Mouse (Mus musculus): Measurements from ENCODE around the gene Dynll1.
"Not testable (repeated sequence)": the region's sequence is repeated elsewhere in the genome, so short reads cannot be mapped to it uniquely, and the experiment has no call there.

Gene Dynll1

DNA sequence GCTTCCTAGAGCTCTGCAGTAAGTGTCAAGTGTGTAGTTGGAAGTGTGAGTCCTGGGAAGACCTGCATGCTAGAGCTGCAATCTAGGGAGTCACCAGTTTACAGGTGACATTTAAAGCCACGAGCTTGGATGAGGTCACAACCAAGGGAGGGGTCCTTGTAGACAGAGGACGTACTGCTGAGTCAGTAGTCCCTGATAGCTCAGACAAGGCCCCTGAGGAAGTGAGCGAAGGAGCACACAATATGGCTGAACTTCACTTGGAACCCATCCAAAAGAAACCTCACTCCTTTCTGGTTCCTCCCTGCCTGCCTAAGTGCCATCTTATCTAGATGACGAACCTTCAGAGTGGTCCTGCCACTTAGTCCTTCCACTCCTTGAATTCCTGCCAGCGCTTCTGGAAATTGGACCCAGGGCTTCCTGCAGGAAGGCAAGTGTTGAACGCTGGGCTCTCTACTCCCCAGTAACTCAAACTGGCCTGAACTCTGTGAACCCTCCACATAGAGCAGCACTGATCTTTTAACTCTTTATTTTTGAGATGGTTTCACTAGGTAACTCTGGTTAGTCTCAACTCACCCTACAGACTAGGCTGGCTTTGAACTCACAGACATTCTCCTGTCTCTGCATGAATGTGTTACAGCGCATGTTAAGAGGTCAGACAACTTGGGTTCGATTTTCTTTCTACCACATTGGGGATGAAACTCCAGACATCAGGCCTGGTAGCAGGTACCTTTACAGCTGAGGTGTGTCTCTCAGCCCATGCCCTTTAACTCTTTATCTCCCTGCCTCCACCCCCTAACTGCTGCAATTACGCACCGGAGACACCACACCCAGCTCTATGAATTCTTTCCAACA lies 12.2 kb upstream of the Dynll1 start:
- DNase-seq (ENCODE audit: low spot score in 2 of 2): no peak

DNA sequence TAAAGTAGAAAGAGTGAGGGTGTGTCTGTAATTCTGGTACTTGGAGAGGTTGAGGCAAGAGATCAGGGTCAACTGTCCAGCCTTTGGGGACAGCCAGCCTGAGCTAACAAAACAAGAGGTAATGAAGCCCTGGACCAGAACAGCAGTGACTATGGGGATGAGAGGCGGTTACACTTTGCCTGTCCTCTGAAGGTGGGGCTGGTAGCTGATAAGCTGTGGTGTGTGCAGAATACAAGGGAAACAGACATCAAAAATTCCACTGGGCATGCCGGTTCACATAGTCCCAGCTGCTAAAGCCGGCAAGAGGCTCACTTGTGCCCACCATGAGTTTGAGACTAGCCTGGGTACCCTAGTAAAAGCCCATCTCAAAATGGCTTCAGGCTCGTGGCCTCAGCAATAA lies 11.6 kb upstream of the Dynll1 start:
- DNase-seq (ENCODE audit: low spot score in 2 of 2): no peak

DNA sequence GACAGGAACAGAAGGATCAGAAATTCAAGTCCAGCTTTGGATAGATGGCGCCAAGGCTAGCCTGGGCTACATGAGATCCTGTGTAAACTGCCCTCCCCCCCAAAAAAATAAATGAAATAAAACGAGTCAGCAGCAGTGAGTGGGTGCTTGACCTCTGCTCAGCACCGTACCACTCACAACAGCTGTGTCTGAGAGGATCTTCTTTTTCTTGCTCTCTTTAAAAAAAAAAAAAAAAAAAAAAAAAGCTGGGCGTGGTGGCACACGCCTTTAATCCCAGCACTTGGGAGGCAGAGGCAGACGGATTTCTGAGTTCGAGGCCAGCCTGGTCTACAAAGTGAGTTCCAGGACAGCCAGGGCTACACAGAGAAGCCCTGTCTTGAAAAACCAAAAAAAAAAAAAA lies 1.4 kb upstream of the Dynll1 start:
- DNase-seq (ENCODE audit: low spot score in 2 of 2): not testable (repeated sequence)

DNA sequence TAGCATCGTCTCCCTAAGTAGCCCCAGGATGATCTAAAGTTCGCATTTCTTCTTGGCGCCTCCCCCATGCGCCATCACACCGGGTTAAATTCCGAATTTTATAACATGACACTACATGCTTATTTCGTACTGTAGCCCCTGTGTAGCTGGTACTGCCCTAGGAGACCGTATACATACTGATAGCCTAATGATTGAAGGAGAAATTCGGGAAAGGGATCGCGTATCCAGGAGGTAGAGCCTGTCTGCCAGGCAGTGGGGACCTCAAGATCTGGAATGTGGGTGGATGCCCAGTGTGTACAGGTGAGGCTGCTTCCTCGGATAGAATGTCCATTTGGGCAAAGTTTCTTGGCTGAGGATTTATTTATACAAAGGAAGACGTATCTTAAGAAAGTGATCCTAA lies 816 bp upstream of the Dynll1 start:
- DNase-seq (ENCODE audit: low spot score in 2 of 2): no peak

DNA sequence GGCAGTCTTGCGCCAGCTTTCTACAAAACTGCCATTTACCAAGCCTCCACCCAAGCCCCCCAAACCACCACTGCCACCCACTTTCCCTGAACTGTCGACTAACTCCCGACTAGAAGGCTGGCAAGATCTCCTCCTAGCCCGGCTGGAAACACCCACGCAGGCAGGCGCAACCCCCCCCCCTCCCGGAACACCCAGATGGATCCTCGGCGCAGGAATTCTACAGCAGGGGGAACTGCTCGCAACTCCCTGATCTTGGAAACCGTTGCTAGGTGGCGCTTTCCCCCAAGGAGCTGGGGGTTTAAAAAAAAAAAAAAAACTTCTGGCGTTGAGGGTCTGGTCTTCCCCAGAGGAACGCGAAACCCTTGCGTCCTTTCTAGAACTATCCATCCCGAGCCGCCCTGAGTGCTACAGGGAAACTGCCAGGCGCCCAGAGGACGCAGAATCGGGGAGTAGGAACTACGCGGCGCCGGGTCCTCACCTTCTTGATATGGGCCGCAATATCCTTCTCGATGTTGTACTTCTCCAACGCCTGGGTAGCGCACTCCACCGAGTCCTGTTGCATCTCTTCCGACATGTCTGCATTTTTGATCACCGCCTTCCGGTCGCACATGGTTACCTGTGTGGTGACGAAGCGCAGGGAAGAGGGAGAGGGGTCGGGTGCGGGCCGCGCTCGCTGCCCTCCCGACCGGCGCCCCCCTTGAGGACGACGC lies 609 bp downstream of the Dynll1 start:
- DNase-seq (ENCODE audit: low spot score in 2 of 2): peak; percentile 86

DNA sequence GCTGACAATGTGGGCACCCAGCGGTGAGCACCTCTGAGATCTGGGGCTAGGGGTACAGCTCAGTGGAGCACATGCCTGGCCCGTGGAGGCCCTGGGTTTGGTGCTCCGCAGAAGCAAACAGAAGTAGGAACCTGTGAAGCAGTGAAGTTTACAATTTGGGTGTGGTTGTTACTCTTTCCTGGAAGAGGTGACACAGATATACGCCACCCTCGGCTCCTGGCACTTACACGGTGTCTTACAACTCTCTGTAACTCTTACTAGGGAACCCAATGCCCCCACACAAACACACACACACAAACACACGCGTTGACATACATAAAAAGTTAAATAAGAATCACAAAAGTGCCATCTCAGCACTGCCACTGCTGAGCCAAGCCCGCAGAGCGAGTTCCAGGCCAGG lies 4.5 kb downstream of the Dynll1 start:
- no peak for DNase-seq (ENCODE audit: low spot score in 2 of 2)

DNA sequence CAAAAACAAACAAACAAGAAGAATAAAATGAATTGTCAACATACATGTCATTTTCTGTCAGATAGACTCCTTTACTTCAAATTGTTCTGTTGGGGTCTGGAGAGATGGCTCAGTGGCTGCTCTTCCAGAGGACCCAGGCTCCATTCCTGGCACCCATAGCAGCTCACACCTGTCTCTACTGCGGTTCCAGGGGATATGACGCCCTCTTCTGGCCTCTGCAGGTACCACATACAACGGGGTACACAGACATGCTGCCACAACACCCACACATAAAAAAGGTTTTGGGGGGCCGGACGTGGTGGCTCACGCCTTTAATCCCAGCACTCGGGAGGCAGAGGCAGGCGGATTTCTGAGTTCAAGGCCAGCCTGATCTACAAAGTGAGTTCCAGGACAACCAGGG lies 6.6 kb downstream of the Dynll1 start:
- DNase-seq (ENCODE audit: low spot score in 2 of 2): no peak

DNA sequence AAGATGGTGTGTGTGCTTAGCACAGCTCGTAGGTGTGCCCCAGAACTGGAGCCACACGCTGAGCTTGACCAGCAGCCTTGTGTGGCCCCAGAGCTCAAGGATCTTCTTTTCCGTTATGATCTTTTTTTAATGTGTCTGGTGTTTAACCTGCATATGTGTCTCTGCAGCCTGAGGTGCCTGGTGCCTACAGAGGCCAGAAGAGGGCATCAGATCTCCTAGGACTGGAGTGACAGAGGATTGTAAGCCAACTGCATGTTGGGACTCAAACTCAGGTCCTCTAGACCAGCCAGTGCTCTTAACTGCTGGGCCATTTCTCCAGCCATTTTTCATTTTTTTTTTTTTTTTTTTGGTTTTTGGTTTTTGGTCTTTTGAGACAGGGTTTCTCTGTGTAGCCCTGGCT lies 16.1 kb downstream of the Dynll1 start:
- no peak for DNase-seq (ENCODE audit: low spot score in 2 of 2)

DNA sequence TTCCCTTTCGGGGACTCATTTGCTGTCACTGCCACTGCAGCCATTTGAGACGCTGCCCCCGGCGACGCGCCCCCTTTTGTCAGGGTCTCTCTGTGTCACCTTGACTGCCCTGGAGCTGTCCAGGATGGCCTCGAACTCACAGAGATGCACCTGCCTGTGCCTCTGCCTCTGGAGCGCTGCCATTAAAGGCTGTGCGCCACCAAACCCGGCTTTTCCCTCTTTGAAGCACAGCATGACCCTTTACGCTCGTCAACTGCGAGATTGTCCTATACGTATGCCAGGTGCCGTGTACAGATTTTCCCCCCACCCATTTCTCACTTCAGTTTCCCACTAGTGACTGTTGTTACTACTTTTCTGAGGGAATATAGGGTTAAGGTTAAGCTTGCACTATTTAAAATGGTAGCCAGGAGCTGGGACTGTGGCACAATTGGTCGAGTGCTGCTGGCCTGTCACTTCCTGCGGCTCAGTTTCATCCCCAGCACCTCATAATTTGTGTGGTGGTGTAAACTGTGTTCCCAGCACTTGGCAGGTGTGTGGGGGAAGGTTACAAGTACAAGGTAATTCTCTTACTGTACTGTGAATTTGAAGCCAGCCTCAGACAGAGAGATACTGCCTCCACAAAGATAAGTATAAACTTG lies 20.6 kb downstream of the Dynll1 start:
- DNase-seq (ENCODE audit: low spot score in 2 of 2): peak; percentile 42 to 55

DNA sequence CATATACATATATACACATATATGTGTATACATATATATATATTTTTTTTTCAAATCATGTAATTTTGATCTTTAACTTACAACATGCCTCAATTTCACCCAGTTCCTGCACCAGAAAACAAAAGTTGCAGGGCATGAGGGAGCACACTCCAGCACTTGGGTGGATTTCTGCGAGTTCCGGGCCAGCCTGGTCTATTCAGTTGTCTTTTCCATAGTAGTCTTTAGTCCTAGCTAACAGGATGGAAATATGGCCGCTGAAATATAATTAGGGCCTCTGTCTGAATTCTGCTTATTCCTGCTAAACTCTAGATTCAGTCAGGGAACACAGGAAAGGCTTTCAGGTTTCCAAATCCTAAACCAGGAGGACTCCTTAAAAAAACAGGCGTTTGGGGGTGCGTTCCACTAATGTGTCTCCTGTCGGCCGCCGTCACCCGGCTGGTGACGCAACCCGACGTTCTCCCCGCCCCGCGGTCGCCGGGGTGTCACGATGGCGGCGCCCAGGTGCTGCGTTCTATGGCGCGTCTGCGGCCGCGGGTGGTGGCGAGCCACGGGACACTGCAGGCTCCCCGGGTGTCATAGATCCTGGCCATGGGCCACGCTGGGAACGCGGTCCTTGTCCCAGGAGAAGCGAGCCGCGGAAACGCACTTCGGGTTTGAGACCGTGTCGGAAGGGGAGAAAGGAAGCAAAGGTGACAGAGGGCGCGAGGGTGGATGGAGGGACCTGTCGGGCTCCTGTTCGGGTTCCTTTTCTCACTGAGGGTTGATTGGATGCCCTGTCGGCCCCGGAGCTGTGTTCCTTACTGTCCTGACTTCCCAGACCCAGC lies 21.4 kb downstream of the Dynll1 start, which contains the start of gene Coq5:
Gene Coq5, plus strand, starts transcription at position 441 of the 824 bp plus-strand sequence.
- DNase-seq (ENCODE audit: low spot score in 2 of 2): peak; percentile 92 to 94

DNA sequence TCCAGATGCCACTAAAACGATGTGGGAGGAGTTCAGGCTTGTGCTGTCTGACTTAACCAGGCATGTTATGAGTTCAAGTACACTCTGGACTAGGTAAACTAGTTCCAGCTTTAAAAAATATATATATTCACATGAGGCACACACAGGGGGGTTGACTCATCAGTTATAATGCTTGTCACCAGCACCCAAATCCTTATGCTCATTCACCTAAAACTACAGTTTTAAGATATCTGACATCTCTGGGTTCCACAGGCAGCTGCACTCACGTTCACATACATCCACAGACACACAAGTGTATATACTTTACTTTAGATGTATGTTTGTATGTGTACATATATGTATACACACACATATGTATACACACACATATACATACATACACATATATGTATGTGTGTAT lies 22.0 kb downstream of the Dynll1 start:
- no peak for DNase-seq (ENCODE audit: low spot score in 2 of 2)

DNA sequence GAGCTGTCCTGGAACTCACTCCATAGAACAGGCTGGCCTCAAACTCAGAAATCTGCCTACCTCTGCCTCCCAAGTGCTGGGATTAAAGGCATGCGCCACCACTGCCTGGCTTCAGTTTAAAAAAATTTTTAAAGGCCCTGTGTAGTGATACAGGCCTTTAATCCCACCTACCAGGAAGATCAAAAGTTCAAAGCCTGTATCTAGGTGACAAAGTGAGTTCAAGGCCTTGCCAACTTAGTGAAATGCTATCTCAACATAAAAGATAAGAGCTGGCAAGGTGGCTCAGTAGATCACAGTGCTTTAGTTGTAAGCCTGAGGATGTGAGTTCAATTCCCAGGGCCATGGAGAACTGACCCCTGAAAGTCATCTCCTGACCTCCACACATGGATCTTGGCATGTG lies 22.7 kb downstream of the Dynll1 start:
- no peak for DNase-seq (ENCODE audit: low spot score in 2 of 2)

DNA sequence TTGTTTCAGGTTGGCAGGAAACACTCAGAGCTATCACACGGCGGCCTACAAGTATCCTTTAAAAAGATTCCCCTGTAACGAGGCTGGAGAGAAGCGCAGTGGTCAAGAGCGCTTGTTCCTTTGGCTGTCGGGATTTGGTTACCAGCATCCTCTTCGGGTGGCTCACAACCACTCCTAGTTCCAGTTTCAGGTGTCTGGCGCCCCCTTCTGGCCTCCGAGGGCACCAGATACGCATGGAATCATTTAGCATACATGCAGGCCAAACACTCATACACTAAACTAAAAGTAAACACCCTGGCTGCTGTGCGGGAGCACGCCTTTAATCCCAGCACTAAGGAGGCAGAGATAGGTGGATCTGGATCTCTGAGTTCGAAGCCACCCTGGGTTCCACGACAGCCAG lies 24.8 kb downstream of the Dynll1 start:
- DNase-seq (ENCODE audit: low spot score in 2 of 2): no peak

DNA sequence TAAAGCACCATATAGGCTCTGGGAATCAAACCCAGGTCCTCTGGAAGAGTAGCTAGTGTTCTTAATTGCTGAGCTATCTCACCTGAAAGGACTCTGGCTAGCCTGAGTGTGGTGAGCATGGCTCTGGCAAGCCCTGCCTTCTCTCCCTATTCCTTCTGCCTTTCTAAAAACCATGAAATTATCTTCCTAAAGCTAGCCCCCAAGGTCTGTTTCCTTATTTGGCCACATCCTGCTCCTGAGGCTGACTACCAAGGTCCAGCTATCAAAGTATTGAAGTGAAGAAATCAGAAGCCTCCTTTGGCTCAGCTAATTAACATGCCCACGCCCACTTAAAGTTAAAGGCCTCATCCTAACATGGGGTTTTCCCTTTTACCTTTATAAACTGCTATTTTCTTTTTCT lies 26.0 kb downstream of the Dynll1 start:
- DNase-seq (ENCODE audit: low spot score in 2 of 2): no peak

DNA sequence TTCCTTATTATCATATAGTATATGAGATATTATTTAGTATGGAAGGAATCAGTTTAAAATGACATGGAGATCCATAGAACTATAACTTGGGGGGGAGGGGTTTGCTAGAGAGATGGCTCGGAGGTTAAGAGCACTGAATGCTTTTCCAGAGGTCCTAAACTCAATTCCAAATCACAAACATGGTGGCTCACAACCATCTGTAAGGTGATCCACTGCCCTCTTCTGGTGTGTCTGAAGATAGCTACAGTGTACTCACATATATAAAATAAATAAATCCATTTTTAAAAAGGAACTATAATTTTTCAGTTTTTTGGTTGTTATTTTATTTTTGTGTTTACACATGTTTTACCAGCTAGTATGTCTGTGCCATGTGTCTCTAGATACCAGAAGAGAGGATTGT lies 26.4 kb downstream of the Dynll1 start:
- no peak for DNase-seq (ENCODE audit: low spot score in 2 of 2)

DNA sequence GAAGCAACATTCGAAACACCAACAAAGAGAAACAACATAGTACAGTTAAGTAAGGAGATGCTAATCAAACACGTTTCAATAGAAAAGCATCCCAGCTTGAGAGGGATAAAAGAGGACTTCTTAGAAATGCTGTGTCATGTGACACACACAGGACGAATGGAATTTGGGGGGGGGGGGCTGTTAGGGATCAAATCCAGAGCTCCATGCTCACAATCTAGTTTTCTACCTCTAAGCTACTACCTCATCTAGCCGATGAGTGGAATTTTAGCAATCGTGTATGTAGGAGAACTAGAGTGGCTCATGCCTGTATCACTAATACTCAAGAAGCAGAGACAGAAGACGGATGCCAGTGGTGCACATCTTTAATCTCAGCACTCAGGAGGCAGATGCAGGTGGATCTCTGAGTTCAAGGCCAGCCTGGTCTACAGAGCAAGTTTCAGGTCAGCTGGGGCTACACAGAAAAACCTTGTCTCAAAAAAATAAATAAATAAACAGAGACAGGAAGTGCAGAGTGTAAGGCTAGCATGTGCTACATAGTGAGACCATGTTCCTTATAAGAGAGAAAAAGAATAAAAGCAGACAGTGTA lies 27.2 kb downstream of the Dynll1 start:
- no peak for DNase-seq (ENCODE audit: low spot score in 2 of 2)

DNA sequence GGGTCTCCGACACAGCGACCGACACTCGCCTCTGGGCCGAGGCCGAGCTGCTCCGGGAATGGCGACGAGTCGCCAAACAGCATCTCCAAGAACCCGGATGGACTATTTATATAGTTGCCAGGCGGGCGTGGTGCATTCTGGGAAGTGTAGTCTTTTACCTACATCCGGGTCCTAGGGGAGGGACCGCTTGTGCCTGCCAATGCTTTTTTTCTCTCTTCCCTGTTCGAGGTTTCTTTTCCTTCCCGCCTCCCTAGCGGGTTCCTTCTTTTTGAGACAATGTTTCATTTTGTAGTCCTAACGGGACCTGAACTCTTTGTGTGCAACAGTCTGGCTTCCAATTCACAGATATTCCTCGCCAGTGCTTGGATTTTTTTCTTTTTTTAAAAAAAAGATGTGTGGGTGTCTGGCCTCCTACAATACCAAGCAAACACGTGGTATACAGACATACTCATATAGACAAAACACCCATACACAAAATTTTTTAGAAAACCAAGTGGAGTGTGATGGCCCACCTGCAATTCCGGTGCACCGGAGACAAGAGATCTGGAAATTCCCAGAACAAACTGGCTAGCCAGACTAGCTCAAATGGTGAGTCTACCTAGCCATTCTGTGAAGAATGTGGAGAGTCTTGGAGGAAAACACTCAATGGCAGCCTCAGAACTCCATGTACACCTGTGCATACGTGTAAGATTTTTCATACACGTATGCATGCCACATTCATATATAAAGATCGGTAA lies 27.8 kb downstream of the Dynll1 start, which contains the start of gene Rnf10:
Gene Rnf10, minus strand, starts transcription at position 87 of the 737 bp plus-strand sequence.
- peak; percentile 98 for DNase-seq (ENCODE audit: low spot score in 2 of 2)

DNA sequence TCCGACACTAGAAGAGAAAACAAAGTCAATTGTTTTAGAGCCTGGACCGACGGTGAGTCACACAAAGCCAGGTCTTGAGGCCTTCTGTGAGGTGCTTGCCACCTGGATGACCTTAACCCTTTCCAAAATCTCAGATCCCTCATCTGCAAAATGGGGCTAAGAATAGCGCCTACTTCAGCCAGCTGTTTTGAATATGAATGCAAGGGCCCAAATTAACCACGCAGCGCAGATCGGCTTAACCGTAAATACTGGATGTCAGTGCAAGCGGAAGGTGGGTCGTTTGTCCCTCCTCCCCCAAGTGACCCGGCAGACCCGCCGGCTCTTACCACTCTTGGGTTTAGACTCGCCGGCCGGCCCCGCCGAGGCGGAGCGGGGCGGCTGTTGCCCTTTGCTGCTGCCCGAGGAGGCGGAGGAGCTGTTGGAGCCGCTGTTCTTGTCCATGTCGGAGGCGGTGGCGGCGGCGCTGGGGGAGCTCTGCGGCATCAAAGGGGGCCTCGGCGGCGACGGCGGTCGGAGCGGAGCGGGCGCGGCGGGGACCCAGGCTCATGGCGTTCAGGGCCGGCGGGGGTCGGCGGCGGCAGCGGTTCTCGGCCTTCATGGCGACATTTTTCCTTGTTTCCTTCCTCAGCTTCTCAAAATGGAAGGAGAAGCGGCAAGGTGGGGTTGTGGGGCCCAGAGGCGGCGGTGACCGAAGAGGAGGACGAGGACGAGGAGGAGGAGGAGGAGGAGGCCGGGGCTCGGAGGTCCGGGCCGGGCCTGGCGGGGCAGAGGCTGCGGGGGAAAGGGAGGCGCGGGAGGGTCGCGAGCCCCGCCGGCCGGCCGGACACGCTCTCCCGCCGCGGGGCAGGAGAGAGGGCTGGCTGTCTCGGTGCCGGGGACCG lies 28.6 kb downstream of the Dynll1 start:
- DNase-seq (ENCODE audit: low spot score in 2 of 2): peak; percentile 49 to 57

DNA sequence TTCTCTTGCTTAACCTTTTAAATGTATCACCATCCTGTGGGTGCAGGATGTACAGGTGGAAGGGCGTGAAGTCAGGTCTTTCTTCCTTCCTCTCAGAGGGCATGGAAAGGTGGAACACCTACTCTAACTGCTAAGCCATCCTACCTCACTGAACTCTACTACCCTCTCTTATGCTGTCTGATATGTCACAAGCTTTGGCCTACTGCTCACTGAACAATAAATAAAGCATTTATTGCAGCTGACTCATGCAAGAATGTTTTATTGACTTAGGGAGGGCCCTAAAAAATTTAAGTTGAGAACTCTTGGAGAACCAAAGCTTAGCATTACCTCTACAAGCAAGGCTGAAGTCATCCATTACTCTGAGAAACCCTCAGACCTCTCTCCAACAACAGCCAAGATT lies 30.8 kb downstream of the Dynll1 start:
- DNase-seq (ENCODE audit: low spot score in 2 of 2): no peak

DNA sequence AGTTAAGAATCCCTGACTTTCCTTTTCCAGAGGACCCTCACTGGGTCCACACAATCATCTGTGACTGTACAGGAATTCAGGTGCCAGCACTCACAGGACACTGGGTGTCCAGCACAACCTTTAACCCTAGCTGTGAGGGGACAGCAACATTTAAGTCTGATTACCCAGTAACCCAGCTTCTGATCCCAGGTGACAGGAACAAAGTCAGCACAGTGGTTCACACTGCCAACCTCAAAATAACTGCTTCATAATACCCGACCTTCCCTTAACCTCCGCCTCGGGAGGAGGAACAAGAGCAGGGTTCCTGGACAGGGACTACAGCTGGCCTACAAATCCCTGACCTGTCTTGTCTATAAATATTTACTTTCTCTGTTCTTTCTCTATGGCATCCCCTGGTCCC lies 32.5 kb downstream of the Dynll1 start:
- no peak for DNase-seq (ENCODE audit: low spot score in 2 of 2)
